Mouse (Mus musculus) hindbrain, postnatal 0 days (tissue): ENCODE data around the gene Ccdc65. TPM values are rescaled to one million over a fixed set of nuclear protein-coding genes. Genes with fewer than 3 reads are reported as not detected.

Experiments
- ATAC-seq: fragments of 200-750 bp; cut with Nextera tagmentation; 2 replicates; pipeline ENCODE4 v1.8.0; 2017; ENCODE audit warnings: mild to moderate bottlenecking, moderate TSS enrichment, moderate library complexity
- DNase-seq: peaks from one replicate; pipeline ENCODE4 v3.0.0-alpha.2; 2015; ENCODE audit warnings: low spot score
- H3K27ac ChIP-seq: fragments of 300-500 bp; sonication (generic); 2 replicates; pipeline ENCODE4 v1.5.1; 2014; ENCODE audit warnings: mild to moderate bottlenecking
- H3K27me3 ChIP-seq: fragments of 300-500 bp; sonication (generic); 2 replicates; pipeline ENCODE4 v1.6.1; 2014; ENCODE audit warnings: low read length, mixed read lengths; ENCODE audit not compliant: insufficient read depth
- H3K36me3 ChIP-seq: fragments of 300-500 bp; sonication (generic); 2 replicates; pipeline ENCODE4 v1.6.1; 2014; ENCODE audit warnings: low read length, mixed read lengths; ENCODE audit not compliant: insufficient read depth
- H3K4me1 ChIP-seq: fragments of 300-500 bp; sonication (generic); 2 replicates; pipeline ENCODE4 v1.6.1; 2014; ENCODE audit warnings: antibody characterized with exemption, low read length, mixed read lengths; ENCODE audit not compliant: insufficient read depth
- H3K4me2 ChIP-seq: fragments of 300-500 bp; sonication (generic); 2 replicates; pipeline ENCODE4 v1.6.1; 2014; ENCODE audit warnings: low read depth, mild to moderate bottlenecking, low read length, moderate library complexity, mixed read lengths
- H3K4me3 ChIP-seq: fragments of 300-500 bp; sonication (generic); 2 replicates; pipeline ENCODE4 v1.5.1; 2014; ENCODE audit warnings: low read length
- H3K9ac ChIP-seq: fragments of 300-500 bp; sonication (generic); replicated peaks from 2 replicates; pipeline ENCODE4 v1.6.1; 2014; ENCODE audit warnings: mild to moderate bottlenecking, low read length, moderate library complexity, mixed read lengths
- H3K9me3 ChIP-seq: fragments of 300-500 bp; sonication (generic); 2 replicates; pipeline ENCODE4 v1.6.1; 2016; ENCODE audit warnings: low read length, mixed read lengths
- CTCF ChIP-seq: IDR thresholded peaks from 2 replicates; pipeline ENCODE4 v1.5.1; 2016; ENCODE audit warnings: antibody characterized with exemption, control low read depth, low read depth
- WGBS: fragments of 180-500 bp; shearing (Covaris S2); extraction: QIAGEN DNeasy Blood & Tissue Kit; methylation state at CpG from one replicate; pipeline ENCODE4 v1.1.7; 2014; 5-methylcytosine and 5-hydroxymethylcytosine counted together
- polyA plus RNA-seq: library from polyadenylated mRNA; unstranded; fragments of >200 nt; fragmentation: Nextera tagmentation; extraction: Ambion mirVana; gene quantifications from 2 replicates; pipeline ENCODE4 v1.2.1, GENCODE M21; 2015
- total RNA-seq: library from RNA; depleted of rRNA; stranded (reverse); fragments of >200 nt; gene quantifications from 2 replicates; pipeline ENCODE4 v1.2.3, GENCODE M21; 2014

Ccdc65 gene
- total and polyA plus RNA-seq, 2 experiments from 2014 or later, result 2.6 to 7.7 TPM

DNA sequence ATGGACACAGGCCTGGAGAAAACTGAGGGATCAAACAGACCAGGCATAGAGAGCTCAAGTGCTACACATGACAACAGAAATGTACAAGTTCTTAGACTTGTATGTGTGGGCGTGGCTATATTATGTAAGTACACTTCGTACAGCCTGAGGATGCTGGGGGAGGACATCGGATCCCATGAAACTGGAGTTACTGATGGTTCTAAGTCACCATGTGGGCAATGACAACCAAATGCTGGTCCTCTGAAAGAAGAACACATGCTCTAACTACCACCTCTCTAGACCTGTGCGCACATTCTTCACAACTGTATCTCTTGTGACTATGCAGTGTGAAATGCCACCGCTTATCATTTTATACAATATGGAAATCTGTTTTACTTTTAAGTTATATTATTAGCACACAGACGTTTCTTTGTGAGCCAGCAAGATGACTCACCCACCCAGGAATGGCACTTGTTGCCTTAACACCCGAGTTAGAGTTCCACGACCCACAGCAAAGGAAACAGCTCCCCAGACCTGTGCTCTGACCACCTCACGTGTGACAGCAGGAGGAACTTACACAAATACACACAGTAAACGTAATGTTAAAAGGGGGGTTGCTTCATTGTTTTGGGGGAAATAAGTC lies 38.4 kb downstream of the Ccdc65 start:
- DNase-seq, result no peak
- Histone ChIP-seq H3K9me3 (no peaks in the 10 kb centered on the region), H3K27ac (no peak overlapping the region), H3K4me2 (no peak overlapping the region), H3K27me3 (no peaks in the 10 kb centered on the region), H3K9ac (no peak overlapping the region), H3K36me3 (peaks cover 4% of the 10 kb centered on the region; the same call in 1 of the 2 replicates), H3K4me1 (no peaks in the 10 kb centered on the region), H3K4me3 (no peak overlapping the region)
- TF ChIP-seq CTCF, result no peak
- 85% methylated on average over 10 of the region's 10 CpGs for WGBS
- no peak for ATAC-seq

DNA sequence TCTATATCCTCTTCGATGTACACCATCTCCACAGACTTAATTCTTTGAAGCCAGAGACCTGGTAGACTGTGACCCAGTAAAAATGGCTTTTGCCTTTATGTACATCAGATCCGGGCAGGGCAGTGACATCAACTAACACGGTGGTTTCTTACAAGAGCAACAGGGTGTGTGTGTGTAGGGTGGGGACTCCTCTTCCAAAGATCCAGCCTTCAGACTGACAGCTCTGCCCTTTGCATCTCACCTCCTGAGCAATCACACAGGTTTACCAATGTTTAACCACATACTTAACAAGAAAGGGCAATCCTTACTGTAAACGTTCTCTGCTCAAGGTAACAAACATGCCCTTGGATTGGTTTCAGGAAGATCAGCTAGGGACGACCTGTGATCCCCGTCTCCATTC lies 39.3 kb downstream of the Ccdc65 start:
- WGBS, result 88% methylated on average over 6 of the region's 6 CpGs

DNA sequence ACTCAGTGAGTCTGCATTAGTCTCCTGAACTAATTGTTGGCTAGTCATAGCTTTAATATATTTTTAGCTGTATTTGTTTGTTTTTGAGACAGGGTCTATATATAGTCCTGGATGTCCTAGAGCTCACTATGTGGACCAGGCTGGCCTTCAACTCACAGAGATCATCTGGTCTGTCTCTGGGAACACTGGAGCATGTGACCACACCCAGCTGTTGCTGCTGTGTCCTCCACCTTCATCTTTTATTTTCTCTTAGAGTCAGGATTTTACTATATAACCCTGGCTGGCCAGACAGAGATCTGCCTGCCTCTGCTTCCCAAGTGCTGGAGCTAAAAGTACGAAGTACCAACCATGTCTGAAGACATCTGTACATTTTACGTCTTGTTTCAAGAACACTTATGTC lies 41.1 kb downstream of the Ccdc65 start:
- ATAC-seq (no peak), DNase-seq (no peak)
- H3K9ac ChIP-seq, result no peak overlapping the region
- no peaks in the 10 kb centered on the region for H3K4me1 ChIP-seq
- WGBS, result 97% methylated on average over 2 of the region's 2 CpGs
- no peak overlapping the region for H3K4me2 ChIP-seq
- H3K27me3 ChIP-seq, result no peaks in the 10 kb centered on the region
- peaks cover 4% of the 10 kb centered on the region; the same call in 1 of the 2 replicates for H3K36me3 ChIP-seq
- H3K27ac ChIP-seq, result no peak overlapping the region
- no peak for TF ChIP-seq CTCF
- no peak overlapping the region for H3K4me3 ChIP-seq
- no peaks in the 10 kb centered on the region for H3K9me3 ChIP-seq

More for the DNA sequence above, 39.3 kb downstream of the Ccdc65 start:
- no peak for TF ChIP-seq CTCF
- no peaks in the 10 kb centered on the region for H3K27me3 ChIP-seq
- ATAC-seq (no peak), DNase-seq (no peak)
- H3K4me1 ChIP-seq, result no peaks in the 10 kb centered on the region
- H3K4me3 ChIP-seq, result no peak overlapping the region
- no peak overlapping the region for H3K27ac ChIP-seq
- H3K9me3 ChIP-seq, result no peaks in the 10 kb centered on the region
- no peak overlapping the region for H3K4me2 ChIP-seq
- no peak overlapping the region for H3K9ac ChIP-seq
- H3K36me3 ChIP-seq, result peaks cover 4% of the 10 kb centered on the region; the same call in 1 of the 2 replicates

DNA sequence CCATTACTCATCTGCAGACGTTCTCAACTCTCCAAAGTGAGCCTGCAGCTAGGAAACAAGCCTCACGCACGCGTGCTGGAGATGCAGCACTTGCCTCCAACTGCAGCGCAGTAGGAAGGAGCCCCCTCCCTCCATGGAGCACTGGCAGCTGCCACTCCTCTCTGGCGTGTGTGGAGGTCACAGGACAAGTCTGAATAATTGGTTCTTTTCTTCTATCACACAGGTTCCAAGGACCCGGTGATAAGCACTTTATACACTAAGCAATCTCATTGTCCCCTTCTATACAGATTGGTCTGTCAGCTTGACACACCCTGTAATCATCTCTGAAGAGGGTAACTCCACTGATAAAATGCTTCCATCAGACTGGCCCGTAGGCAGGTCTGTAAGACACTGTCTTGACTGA lies 45.0 kb downstream of the Ccdc65 start:
- H3K4me3 ChIP-seq, result no peak overlapping the region
- no peak overlapping the region for H3K9ac ChIP-seq
- no peak for TF ChIP-seq CTCF
- H3K27me3 ChIP-seq, result no peaks in the 10 kb centered on the region
- H3K4me2 ChIP-seq, result no peak overlapping the region
- H3K9me3 ChIP-seq, result no peaks in the 10 kb centered on the region
- H3K27ac ChIP-seq, result no peak overlapping the region
- H3K4me1 ChIP-seq, result no peaks in the 10 kb centered on the region
- WGBS, result 53% methylated on average over 8 of the region's 8 CpGs
- ATAC-seq (no peak), DNase-seq (no peak)
- peaks cover 4% of the 10 kb centered on the region; the same call in 1 of the 2 replicates for H3K36me3 ChIP-seq

DNA sequence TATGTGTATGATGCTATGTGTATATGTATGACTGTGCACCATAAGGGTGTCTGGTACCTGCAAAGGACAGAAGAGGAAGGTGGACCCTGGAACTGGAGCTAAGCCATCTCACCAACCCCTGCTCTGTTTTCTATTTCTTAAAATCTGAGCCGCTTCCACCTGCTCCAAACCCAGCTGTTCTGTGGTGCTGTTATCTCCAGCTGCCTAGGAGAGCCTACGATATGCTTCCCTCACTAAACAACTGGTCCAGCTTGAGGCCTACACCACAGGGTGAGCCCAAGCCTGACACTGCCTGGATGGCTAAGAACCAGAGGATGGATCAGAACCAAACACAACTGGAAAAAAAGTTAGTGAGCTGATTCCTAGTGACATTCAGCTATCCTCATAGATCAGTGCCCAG lies 46.1 kb downstream of the Ccdc65 start:
- Histone ChIP-seq H3K4me2 (no peak overlapping the region), H3K4me1 (no peaks in the 10 kb centered on the region), H3K27ac (no peak overlapping the region), H3K9ac (no peak overlapping the region), H3K4me3 (no peak overlapping the region), H3K9me3 (no peaks in the 10 kb centered on the region), H3K27me3 (no peaks in the 10 kb centered on the region), H3K36me3 (peaks cover 4% of the 10 kb centered on the region; the same call in 1 of the 2 replicates)
- WGBS, result 82% methylated on average over 2 of the region's 2 CpGs
- TF ChIP-seq CTCF, result no peak
- no peak for ATAC-seq
- no peak for DNase-seq

DNA sequence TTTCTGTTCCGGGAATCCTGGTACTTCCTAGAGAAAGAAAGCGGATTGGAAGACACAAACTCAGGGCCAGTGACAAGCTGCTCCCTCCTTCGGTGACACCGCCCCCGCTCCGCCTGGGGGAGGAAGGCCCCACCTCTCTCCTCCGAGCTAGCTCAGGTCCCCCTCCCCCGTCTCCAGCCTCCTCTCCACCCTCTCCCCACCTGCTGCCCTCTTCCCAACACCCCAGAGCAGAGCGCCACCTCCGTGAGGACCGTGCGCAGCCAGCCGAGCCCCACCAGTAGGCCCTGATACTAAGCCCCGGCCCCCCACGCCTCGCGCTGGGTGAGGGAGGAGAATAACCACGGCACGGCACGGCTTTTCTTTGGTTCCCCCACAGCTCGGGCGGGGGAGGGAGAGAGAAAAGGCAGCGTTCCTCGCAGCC lies 54.2 kb downstream of the Ccdc65 start:
- H3K4me2 ChIP-seq, result peak overlapping the region; percentile 66
- H3K9me3 ChIP-seq, result no peaks in the 10 kb centered on the region
- H3K4me3 ChIP-seq, result peak overlapping the region; percentile 92
- peak; percentile 73 for ATAC-seq
- TF ChIP-seq CTCF, result peak; percentile 47
- peak; percentile 89 for DNase-seq
- 0 out of 2 replicates have a peak, but pooled peaks cover 11% of the 10 kb centered on the region for H3K36me3 ChIP-seq
- WGBS, result under 1% methylated on average over 18 of the region's 24 CpGs
- peak overlapping the region; percentile 96 for H3K9ac ChIP-seq
- H3K4me1 ChIP-seq, result peaks cover 9% of the 10 kb centered on the region
- H3K27ac ChIP-seq, result peak overlapping the region; percentile 93
- H3K27me3 ChIP-seq, result no peaks in the 10 kb centered on the region

DNA sequence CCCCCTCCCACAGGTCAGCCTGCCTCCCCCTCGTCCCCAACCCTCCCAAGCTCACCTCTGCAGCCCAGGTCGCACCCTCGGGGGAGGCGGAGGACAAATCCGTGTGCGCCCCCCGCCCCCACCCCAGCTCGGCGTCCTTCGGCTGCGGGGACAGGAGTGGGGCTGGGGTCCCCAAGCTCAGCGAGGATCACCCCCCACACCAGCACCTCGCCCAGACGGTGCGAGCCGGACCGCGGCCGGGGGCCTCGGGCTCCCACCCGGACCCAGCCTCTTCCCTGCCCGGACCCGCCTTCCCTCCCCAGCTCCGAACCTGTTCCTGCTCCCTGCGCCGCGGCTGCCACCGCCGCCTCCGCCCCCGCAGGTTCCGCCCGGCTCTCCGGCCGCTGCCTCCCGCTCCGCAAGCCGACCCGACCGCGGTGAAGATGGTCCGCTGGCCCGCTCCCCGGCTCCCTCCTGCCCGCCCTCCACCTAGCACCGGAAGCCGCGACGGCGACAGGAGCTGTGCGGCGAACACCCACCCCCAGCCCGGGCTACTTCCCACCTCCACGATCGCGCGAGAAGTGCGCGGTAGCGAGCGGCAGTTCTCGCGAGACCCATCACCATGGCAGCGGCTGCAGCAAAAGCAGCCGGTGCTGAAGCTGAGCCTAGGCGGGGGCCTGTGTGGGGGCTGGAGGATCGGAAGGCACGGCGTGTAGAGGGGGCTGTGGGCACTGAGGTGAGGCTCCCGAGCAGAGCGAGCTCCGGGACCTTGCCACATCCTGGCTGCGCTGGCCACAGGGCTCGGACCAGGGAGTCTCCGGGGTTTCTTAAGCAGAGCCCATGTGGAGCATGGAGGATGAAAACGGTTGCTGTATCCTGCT lies 54.9 kb downstream of the Ccdc65 start, which contains the start of gene Arf3:
Gene Arf3, minus strand, starts transcription at position 545 of the 860 bp plus-strand sequence.
- peak within 1 kb of the TSS; percentile 93 for H3K27ac ChIP-seq
- WGBS, result 1% methylated on average over 72 of the region's 76 CpGs
- H3K27me3 ChIP-seq, result no peaks in the 10 kb centered on the region
- ATAC-seq, result peak; percentile 97
- H3K36me3 ChIP-seq, result 0 out of 2 replicates have a peak, but pooled peaks cover 11% of the 10 kb centered on the region
- 0 out of 2 replicates have a peak, but pooled peaks have one; percentile 4 for TF ChIP-seq CTCF
- H3K4me3 ChIP-seq, result peak within 1 kb of the TSS; percentile 92
- peak within 1 kb of the TSS; percentile 66 for H3K4me2 ChIP-seq
- H3K4me1 ChIP-seq, result peaks cover 9% of the 10 kb centered on the region
- H3K9ac ChIP-seq, result peak within 1 kb of the TSS; percentile 96
- peak; percentile 98 for DNase-seq
- no peaks in the 10 kb centered on the region for H3K9me3 ChIP-seq
